Mouse (Mus musculus): ENCODE results near the gene Vmp1. TPM values are rescaled to one million over a fixed set of nuclear protein-coding genes. Genes with fewer than 3 reads are reported as not detected.

The Vmp1 gene
- 139 and 142 TPM in 2 replicates for polyA plus RNA-seq (2021; fragmentation: Nextera tagmentation)
- long read RNA-seq, experiment 1, transcript Vmp1-201 (12 exons, 2,787 nt): major isoform, 299 of 365 reads
- long read RNA-seq, experiment 1, partial matches to known transcripts: 40 of 365 reads
- long read RNA-seq, experiment 1, other reads (novel, unspliced or antisense): 25 of 365 reads
- long read RNA-seq, experiment 2, transcript Vmp1-201 (12 exons, 2,787 nt): major isoform, 1,051 of 1,160 reads
- long read RNA-seq, experiment 2, partial matches to known transcripts: 24 of 1,160 reads
- long read RNA-seq, experiment 2, other reads (novel, unspliced or antisense): 85 of 1,160 reads

GRCm38 (mm10) chr11:86683395-86684125 lies at the start of gene Vmp1, which contains the start of gene Ptrh2:
Vmp1 (minus strand) TSS chr11:86683836.
Ptrh2 (plus strand) TSS chr11:86683985.

DNA sequence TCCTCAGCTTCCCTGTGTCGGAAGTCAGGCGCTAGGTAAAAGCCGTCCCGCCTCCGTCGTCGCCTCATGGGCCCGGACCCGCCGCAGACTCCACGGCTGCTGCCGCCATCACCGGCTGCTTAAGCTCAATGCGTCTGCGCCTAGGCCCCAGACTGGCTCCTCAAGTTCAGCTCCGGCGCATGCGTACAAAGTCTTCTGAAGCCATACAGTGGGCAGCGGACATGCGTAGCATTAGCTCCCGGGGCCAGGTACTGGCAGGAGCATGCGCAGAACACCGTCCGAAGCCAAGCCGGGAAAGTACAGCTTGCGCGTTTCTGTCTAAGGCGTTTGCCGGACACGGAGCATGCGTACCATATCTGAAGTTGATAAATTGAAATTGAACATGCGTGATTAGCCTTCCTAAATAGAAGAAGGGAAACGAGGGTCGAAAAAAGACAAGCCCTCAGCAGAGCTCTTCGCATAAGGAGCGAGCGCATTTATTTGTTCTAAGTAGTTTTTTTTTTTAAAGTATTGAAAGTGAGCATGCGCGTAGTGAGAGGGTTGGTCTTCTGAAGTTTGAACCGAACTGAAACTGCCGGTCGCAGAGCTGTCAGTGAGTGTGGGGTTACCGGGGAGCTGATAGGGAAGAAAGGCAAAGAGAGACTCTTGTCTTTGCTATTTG lies 138.9 kb downstream of the Vmp1 start, which contains the start of the genes Rps6kb1 and Tubd1:
Gene Rps6kb1, minus strand, starts transcription at position 167 of the 661 bp plus-strand sequence.
Gene Tubd1, plus strand, starts transcription at position 353 of the 661 bp plus-strand sequence.

Small RNA genes within 50 kb of the gene (microRNA-seq; reads per million reads assigned to microRNA genes)
- gene Mir21a: 435 reads per million, percentile 74 among the genes with 10 or more reads in this experiment

Other genes with a start within 250 kb of the Vmp1 start
- 13.1 and 16.4 TPM in 2 replicates for gene Rnft1, start 199.2 kb downstream of the Vmp1 start, polyA plus RNA-seq (2021; fragmentation: Nextera tagmentation)
- gene Rps6kb1, start 139.0 kb downstream of the Vmp1 start, polyA plus RNA-seq (2021; fragmentation: Nextera tagmentation): 26.8 and 31.0 TPM in 2 replicates
- 3.1 and 3.7 TPM in 2 replicates for gene Tubd1, start 138.8 kb downstream of the Vmp1 start, polyA plus RNA-seq (2021; fragmentation: Nextera tagmentation)
- gene Ptrh2, start 149 bp upstream of the Vmp1 start, polyA plus RNA-seq (2021; fragmentation: Nextera tagmentation): 13.5 and 14.8 TPM in 2 replicates
- gene Cltc, start 73.7 kb upstream of the Vmp1 start, polyA plus RNA-seq (2021; fragmentation: Nextera tagmentation): 73.0 and 86.1 TPM in 2 replicates
- gene Dhx40, start 123.9 kb upstream of the Vmp1 start, polyA plus RNA-seq (2021; fragmentation: Nextera tagmentation): 12.2 and 13.5 TPM in 2 replicates

Data from layer of hippocampus, adult 6 months (tissue).